In the genomic region with DNA sequence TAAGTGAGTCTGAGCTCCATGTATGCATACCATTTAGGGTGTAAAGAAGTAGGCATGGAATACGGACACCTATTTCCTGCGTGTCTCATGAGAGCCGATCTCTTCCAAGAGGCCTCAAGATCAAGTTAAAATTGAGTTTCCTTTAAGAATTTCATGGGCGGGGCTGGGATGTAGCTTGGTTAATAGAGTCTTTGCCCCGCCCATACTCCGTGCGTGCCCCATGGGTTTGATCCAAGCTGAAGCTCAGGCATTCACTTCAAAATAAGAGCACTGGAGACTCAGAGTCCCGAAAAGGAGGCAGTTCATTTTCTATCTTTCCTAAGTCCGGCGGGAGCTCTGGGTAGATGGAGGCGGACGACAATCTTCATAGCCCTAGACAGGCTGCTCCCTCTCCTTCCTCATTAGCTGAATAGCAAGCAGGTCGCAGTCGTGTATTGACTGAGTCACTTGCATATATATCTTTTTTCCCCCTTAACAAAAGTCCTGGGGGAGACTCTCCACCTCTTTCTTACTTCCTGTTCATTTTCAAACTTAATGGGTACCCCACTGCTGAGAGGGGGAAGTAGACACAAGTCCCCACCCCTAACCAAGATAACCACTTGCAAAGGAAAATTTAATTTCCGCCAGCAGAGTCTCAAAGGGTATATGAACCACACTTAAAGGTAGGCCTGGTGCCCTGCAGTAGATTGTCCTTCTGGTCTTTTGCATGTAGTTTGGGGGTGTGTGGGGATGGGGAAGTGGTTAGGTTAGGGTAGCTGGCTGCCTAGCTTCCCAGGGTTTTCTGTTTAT, we compare ENCODE assay signal across 8 mouse cellular contexts.
DNase-seq lines count a peak whose midpoint lies in the region; ATAC-seq and TF ChIP-seq lines count a peak whose summit lies in the region.

No protein-coding gene starts in this region.

- no peaks in the 10 kb centered on the region for H3K27me3 ChIP-seq in forebrain, embryonic 16.5 days (replicated peaks; ENCODE audit: control insufficient read depth, insufficient read depth, low read length)
- no peaks in the 10 kb centered on the region for H3K27me3 ChIP-seq in hindbrain, embryonic 16.5 days (replicated peaks; ENCODE audit: control insufficient read depth, insufficient read depth, low read length)
- H3K27me3 ChIP-seq in liver, embryonic 11.5 days (replicated peaks; ENCODE audit: control insufficient read depth, insufficient read depth, low read length) = no peaks in the 10 kb centered on the region
- H3K27me3 ChIP-seq in midbrain, postnatal 0 days (ENCODE audit: insufficient read depth, low read length) = no peaks in the 10 kb centered on the region

- H3K9ac ChIP-seq in forebrain, embryonic 16.5 days (replicated peaks; ENCODE audit: low read depth, low read length) = no peak overlapping the region
- H3K9ac ChIP-seq in hindbrain, embryonic 16.5 days (ENCODE audit: low read depth, low read length) = no peak overlapping the region
- H3K9ac ChIP-seq in liver, embryonic 11.5 days (ENCODE audit: low read depth, low read length) = no peak overlapping the region
- no peak overlapping the region for H3K9ac ChIP-seq in midbrain, postnatal 0 days (replicated peaks; ENCODE audit: low read length, poor library complexity, severe bottlenecking)

- no peak for TF ChIP-seq CTCF in bone marrow macrophage, adult 2 months (IDR thresholded peaks at IDR 0.05; ENCODE audit: low read depth, low read length)
- no peak for TF ChIP-seq CTCF in midbrain, postnatal 0 days (IDR thresholded peaks at IDR 0.05)

- peak overlapping the region; percentile 32 for H3K4me2 ChIP-seq in forebrain, embryonic 16.5 days (ENCODE audit: low read length)
- peak overlapping the region; percentile 28 for H3K4me2 ChIP-seq in hindbrain, embryonic 16.5 days (ENCODE audit: low read length)
- H3K4me2 ChIP-seq in liver, embryonic 11.5 days = no peak overlapping the region; the same call in 1 of the 2 replicates
- 0 out of 2 replicates have a peak overlapping the region, but pooled peaks have one; percentile 20 for H3K4me2 ChIP-seq in midbrain, postnatal 0 days (ENCODE audit: low read depth, low read length, poor library complexity, severe bottlenecking)

- peak; percentile 61 for ATAC-seq in forebrain, embryonic 16.5 days
- ATAC-seq in hindbrain, embryonic 16.5 days = peak; percentile 63; the same call in 1 of the 2 replicates
- peak; percentile 66; the same call in 1 of the 2 replicates for ATAC-seq in liver, embryonic 11.5 days (replicated peaks; ENCODE audit: low FRiP score)
- no peak for ATAC-seq in midbrain, postnatal 0 days (ENCODE audit: low FRiP score)

- peak overlapping the region; percentile 28; the same call in 1 of the 2 replicates for H3K4me3 ChIP-seq in bone marrow macrophage, adult 2 months (ENCODE audit: insufficient read depth, low read length)
- H3K4me3 ChIP-seq in forebrain, embryonic 16.5 days (replicated peaks; ENCODE audit: low read length) = 0 out of 2 replicates have a peak overlapping the region, but pooled peaks have one; percentile 7
- H3K4me3 ChIP-seq in hindbrain, embryonic 16.5 days (ENCODE audit: low read length) = no peak overlapping the region
- H3K4me3 ChIP-seq in liver, embryonic 11.5 days (ENCODE audit: low read depth, low read length) = no peak overlapping the region
- no peak overlapping the region for H3K4me3 ChIP-seq in midbrain, postnatal 0 days (ENCODE audit: low read depth, low read length)

- H3K27ac ChIP-seq in bone marrow macrophage, adult 2 months (ENCODE audit: insufficient read depth, low read depth, low read length) = peak overlapping the region; percentile 34; the same call in 1 of the 2 replicates
- H3K27ac ChIP-seq in forebrain, embryonic 16.5 days (ENCODE audit: low read length) = no peak overlapping the region
- H3K27ac ChIP-seq in hindbrain, embryonic 16.5 days (ENCODE audit: low read depth, low read length) = no peak overlapping the region
- no peak overlapping the region for H3K27ac ChIP-seq in liver, embryonic 11.5 days (ENCODE audit: low read depth, low read length)
- no peak overlapping the region for H3K27ac ChIP-seq in midbrain, postnatal 0 days (ENCODE audit: low read depth, low read length)

- no peak for TF ChIP-seq POLR2A in bone marrow macrophage, adult 2 months (IDR thresholded peaks at IDR 0.05; ENCODE audit: borderline replicate concordance, low read depth, low read length)

- H3K9me3 ChIP-seq in forebrain, embryonic 16.5 days (ENCODE audit: control insufficient read depth, low read length) = no peaks in the 10 kb centered on the region
- H3K9me3 ChIP-seq in hindbrain, embryonic 16.5 days (ENCODE audit: control insufficient read depth, low read length) = no peaks in the 10 kb centered on the region
- no peaks in the 10 kb centered on the region for H3K9me3 ChIP-seq in liver, embryonic 11.5 days (ENCODE audit: control insufficient read depth, low read length)
- no peaks in the 10 kb centered on the region for H3K9me3 ChIP-seq in midbrain, postnatal 0 days (ENCODE audit: low read length)

- peak; percentile 93 for DNase-seq in ES-CJ7 (ENCODE audit: low read depth, low spot score)
- no peak for DNase-seq in liver, embryonic 11.5 days (ENCODE audit: low spot score)
- DNase-seq in midbrain, postnatal 0 days (ENCODE audit: low spot score) = peak; percentile 68
- DNase-seq in layer of hippocampus, postnatal 25 days (ENCODE audit: extremely low spot score in 1 of 2, low spot score in 1 of 2) = no peak
- no peak for DNase-seq in thymus, postnatal 4 days

- 27% methylated on average over 15 of the region's 15 CpGs for WGBS in forebrain, embryonic 16.5 days
- WGBS in hindbrain, embryonic 16.5 days = 27% methylated on average over 15 of the region's 15 CpGs
- WGBS in liver, embryonic 11.5 days = 38% methylated on average over 15 of the region's 15 CpGs
- WGBS in midbrain, postnatal 0 days = 36% methylated on average over 15 of the region's 15 CpGs

- H3K36me3 ChIP-seq in forebrain, embryonic 16.5 days (ENCODE audit: control insufficient read depth, insufficient read depth) = no peaks in the 10 kb centered on the region
- no peaks in the 10 kb centered on the region for H3K36me3 ChIP-seq in hindbrain, embryonic 16.5 days (ENCODE audit: control insufficient read depth, insufficient read depth, low read length)
- H3K36me3 ChIP-seq in liver, embryonic 11.5 days (ENCODE audit: control insufficient read depth, insufficient read depth, low read length) = no peaks in the 10 kb centered on the region
- no peaks in the 10 kb centered on the region for H3K36me3 ChIP-seq in midbrain, postnatal 0 days (ENCODE audit: insufficient read depth, low read length)

- no peaks in the 10 kb centered on the region for H3K4me1 ChIP-seq in bone marrow macrophage, adult 2 months (ENCODE audit: control insufficient read depth, insufficient read depth, low read length)
- H3K4me1 ChIP-seq in forebrain, embryonic 16.5 days (replicated peaks; ENCODE audit: control insufficient read depth, insufficient read depth, low read length) = no peaks in the 10 kb centered on the region
- H3K4me1 ChIP-seq in hindbrain, embryonic 16.5 days (ENCODE audit: control insufficient read depth, insufficient read depth, low read depth, low read length) = no peaks in the 10 kb centered on the region
- no peaks in the 10 kb centered on the region for H3K4me1 ChIP-seq in liver, embryonic 11.5 days (replicated peaks; ENCODE audit: control insufficient read depth, insufficient read depth, low read length)
- no peaks in the 10 kb centered on the region for H3K4me1 ChIP-seq in midbrain, postnatal 0 days (ENCODE audit: insufficient read depth, low read length)

Comparison
In these comparisons a context has a peak if more than half of its experiments do, and no peak if none do; other contexts are left out.
1. DNase-seq: peak in ES-CJ7 (single experiment) and midbrain, postnatal 0 days (single experiment); none in liver, embryonic 11.5 days (single experiment), layer of hippocampus, postnatal 25 days (0 of 2) and thymus, postnatal 4 days (single experiment).
2. H3K4me3 ChIP-seq: peak in bone marrow macrophage, adult 2 months (single experiment) and forebrain, embryonic 16.5 days (single experiment); none in hindbrain, embryonic 16.5 days (single experiment), liver, embryonic 11.5 days (single experiment) and midbrain, postnatal 0 days (single experiment).